Comparison of ENCODE assay signal across 8 mouse cellular contexts in genomic region chr12:3235124-3235631, GRCm38 (mm10).
DNase-seq lines count a peak whose midpoint lies in the region; ATAC-seq and TF ChIP-seq lines count a peak whose summit lies in the region.

No protein-coding gene starts in this region.

- TF ChIP-seq CTCF in cortical plate, adult 2 months (IDR thresholded peaks at IDR 0.05; ENCODE audit: extremely low read depth, insufficient read depth, low read length): no peak

- H3K27ac ChIP-seq in cortical plate, adult 2 months (ENCODE audit: insufficient read depth, low read length): no peak overlapping the region

- peak; percentile 59 for TF ChIP-seq POLR2A in cortical plate, adult 2 months (IDR thresholded peaks at IDR 0.05; ENCODE audit: extremely low read depth, insufficient read depth, low read length)

- H3K4me1 ChIP-seq in cortical plate, adult 2 months (ENCODE audit: control insufficient read depth, insufficient read depth, low read length): peaks cover 4% of the 10 kb centered on the region

- ATAC-seq in inflammation-experienced regulatory T-cells, adult 6 months: peak; percentile 77
- ATAC-seq in megakaryocyte-erythroid progenitor cell, adult 5-6 weeks (replicated peaks; ENCODE audit: low FRiP score, low TSS enrichment, poor library complexity, severe bottlenecking): peak; percentile 83

- H3K4me3 ChIP-seq in cortical plate, adult 2 months (ENCODE audit: insufficient read depth, low read length): peak overlapping the region; percentile 94

- DNase-seq in adipocyte (ENCODE audit: low spot score): peak; percentile 99
- DNase-seq in gastrocnemius, postnatal 14 days: peak; percentile 87
- peak; percentile 92 to 97 for DNase-seq in left cerebral cortex, postnatal 10 days (ENCODE audit: extremely low spot score in 1 of 2, low spot score in 2 of 2)
- DNase-seq in right cerebral cortex, postnatal 25 days: peak; percentile 90
- DNase-seq in urinary bladder, postnatal 4 days (ENCODE audit: low spot score in 2 of 2): peak; percentile 85 to 86

- intact Hi-C loops in gastrocnemius, postnatal 14 days (cut with DNase I; ENCODE audit: low total_unique reads): loop anchor here (10.0 kb wide), 1 partner anchor 130 kb away; the partner anchor contains the start of gene Kif3c
- intact Hi-C loops in left cerebral cortex, postnatal 10 days (cut with DNase I): loop anchor here (5.0 kb wide), 2 partner anchors 72 to 127 kb away; partner anchors contain the start of gene Rab10
